Mouse (Mus musculus): ENCODE data around the gene Draxin. TPM values are rescaled to one million over a fixed set of nuclear protein-coding genes. Genes with fewer than 3 reads are reported as not detected.
"Not testable (repeated sequence)": the region's sequence is repeated elsewhere in the genome, so short reads cannot be mapped to it uniquely, and the experiment has no call there.

Draxin gene
- total RNA-seq, 1 experiment from 2014 or later = not detected

DNA sequence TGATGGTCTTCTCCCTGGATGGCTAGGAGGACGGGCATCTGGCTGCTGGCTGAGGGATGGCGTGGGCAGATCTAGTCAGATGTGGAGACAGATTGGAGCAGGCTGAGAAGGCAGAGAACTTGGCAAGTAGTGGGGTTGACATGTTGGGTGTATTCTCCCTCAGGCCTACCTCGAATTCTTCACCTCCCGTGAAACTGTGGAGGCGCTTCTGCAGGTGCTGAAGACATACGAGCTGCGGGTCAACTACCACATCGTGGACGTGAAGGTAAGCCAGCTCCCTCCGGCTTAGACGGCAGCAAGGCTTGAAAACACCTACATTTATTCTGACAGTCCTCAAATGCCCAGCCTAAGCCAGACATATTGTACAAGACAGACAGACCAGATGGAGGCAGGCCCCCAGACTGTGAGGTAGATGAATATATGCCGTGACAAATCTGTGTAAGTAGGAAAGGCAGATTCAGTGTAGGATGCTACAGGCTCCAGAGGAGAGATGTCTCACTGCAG is 77.0 kb downstream of the Draxin start:
- ATAC-seq (replicated peaks in 1 of 2; ENCODE audit: insufficient read depth in 1 of 2, low FRiP score in 2 of 2, low TSS enrichment in 1 of 2, low read depth in 1 of 2, poor library complexity in 2 of 2, severe bottlenecking in 2 of 2) = no peak

DNA sequence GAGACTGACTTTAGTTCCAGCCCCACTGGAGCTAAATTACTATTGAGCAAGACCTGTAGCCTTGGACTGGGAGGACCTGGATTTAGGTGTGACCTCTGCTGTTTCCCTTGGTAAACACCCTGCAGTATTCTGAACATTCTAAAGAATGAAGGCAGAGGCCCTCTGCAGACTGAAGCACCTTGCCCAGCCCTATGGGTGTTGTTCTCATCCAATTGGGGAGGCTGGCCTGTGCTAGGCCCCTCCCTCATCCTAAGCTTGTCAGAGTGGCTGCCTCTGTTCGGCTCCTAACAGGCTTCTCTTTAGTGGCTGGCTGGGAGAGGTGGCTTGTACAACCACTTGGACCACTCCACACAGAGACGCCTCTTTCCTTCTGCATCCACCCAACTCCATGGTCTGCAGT is 77.5 kb downstream of the Draxin start:
- no peak for ATAC-seq (replicated peaks in 1 of 2; ENCODE audit: insufficient read depth in 1 of 2, low FRiP score in 2 of 2, low TSS enrichment in 1 of 2, low read depth in 1 of 2, poor library complexity in 2 of 2, severe bottlenecking in 2 of 2)

DNA sequence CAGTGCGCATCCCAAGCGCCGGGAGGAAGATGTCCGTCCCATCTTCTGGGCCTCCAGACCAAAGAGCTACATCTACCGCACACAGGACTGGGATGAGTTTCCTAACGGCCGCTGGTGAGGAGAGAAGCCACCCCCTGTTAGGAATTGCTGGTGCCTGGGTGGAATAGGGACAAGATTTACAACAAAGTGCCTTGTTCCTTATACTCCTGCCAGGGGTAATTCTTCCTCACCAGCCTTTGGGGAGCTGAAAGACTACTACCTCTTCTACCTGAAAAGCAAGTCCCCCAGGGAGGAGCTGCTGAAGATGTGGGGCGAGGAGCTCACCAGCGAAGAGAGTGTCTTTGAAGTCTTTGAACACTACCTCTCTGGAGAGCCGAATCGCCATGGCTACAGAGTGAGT is 78.6 kb downstream of the Draxin start:
- ATAC-seq (replicated peaks in 1 of 2; ENCODE audit: insufficient read depth in 1 of 2, low FRiP score in 2 of 2, low TSS enrichment in 1 of 2, low read depth in 1 of 2, poor library complexity in 2 of 2, severe bottlenecking in 2 of 2) = no peak

DNA sequence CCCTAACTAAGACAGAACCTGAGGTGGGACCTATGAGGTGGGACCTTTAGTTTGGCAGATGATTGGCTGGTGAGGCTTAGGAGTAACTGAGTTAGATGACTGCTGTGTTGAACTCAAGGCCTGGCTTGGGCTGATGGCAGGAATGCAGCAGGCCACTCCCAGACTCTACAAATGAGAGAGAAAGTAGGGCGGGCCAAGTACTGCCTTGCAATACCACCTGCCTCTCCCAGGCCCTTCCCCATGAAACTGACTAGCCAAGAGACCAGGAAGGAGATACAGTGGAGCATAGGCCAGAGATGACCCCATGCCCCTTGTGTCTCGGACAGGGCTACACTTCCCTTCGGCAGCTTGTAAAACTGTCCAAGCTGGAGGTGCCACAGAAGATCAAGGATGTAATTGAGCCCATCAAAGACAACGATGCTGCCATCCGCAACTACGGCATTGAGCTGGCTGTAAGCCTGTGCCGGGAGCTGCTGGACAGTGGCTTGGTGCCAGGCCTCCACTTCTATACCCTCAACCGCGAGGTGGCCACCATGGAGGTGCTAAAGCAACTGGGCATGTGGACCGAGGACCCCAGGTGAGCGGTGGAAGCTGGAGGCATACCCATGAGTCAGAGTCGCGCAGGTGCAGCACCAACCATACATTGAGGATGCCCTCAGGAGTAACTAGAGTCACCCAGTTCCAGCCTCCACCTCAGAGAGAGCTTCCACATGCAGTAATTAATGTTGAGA is 79.3 kb downstream of the Draxin start:
- no peak for ATAC-seq (replicated peaks in 1 of 2; ENCODE audit: insufficient read depth in 1 of 2, low FRiP score in 2 of 2, low TSS enrichment in 1 of 2, low read depth in 1 of 2, poor library complexity in 2 of 2, severe bottlenecking in 2 of 2)

DNA sequence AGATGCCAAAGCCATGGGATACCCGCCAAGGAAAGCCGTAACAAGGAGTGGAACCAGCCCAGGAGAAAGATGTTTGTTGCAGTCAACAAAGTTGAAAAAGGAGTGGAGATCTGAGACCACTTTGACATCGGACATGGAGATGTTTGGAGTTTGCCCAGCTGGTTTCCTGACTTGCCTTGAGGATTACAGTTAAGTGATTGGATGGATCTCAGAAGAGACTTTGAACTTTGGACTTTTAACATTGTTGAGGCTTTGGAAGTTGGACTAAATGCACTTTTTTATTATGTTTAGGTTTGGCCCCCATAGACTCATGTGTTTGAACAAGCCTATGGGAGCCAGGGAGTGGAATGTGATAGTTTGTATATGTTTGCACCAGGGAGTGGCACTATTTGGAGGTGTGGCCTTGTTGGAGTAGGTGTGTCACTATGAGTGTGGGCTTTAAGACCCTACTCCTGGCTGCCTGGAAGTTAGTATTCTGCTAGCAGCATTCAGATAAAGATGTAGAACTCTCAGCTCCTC is 80.0 kb downstream of the Draxin start:
- ATAC-seq (replicated peaks in 1 of 2; ENCODE audit: insufficient read depth in 1 of 2, low FRiP score in 2 of 2, low TSS enrichment in 1 of 2, low read depth in 1 of 2, poor library complexity in 2 of 2, severe bottlenecking in 2 of 2) = not testable (repeated sequence)

Other genes starting within 250 kb of the Draxin start
- 27.5 and 29.5 TPM in 2 replicates for gene Mfn2, start 226.0 kb downstream of the Draxin start, total RNA-seq (2017)
- gene Plod1, start 193.9 kb downstream of the Draxin start, total RNA-seq (2017) = 10.5 and 11.4 TPM in 2 replicates
- gene 2510039O18Rik, start 189.8 kb downstream of the Draxin start, total RNA-seq (2017) = 25.0 and 31.0 TPM in 2 replicates
- not detected in 2 replicates for gene Nppb, start 144.9 kb downstream of the Draxin start, total RNA-seq (2017)
- not detected in 2 replicates for gene Nppa, start 130.0 kb downstream of the Draxin start, total RNA-seq (2017)
- 4.3 TPM in 2 replicates for gene Clcn6, start 91.9 kb downstream of the Draxin start, total RNA-seq (2017)
- 4.1 and 11.3 TPM in 2 replicates for gene Mthfr, start 91.6 kb downstream of the Draxin start, total RNA-seq (2017)
- 42.2 and 44.9 TPM in 2 replicates for gene Agtrap, start 42.7 kb downstream of the Draxin start, total RNA-seq (2017)
- 4.1 and 10.3 TPM in 2 replicates for gene Mad2l2, start 314 bp downstream of the Draxin start, total RNA-seq (2017)
- gene Fbxo6, start 21.4 kb upstream of the Draxin start, total RNA-seq (2017) = 6.2 and 13.1 TPM in 2 replicates
- gene Fbxo44, start 29.8 kb upstream of the Draxin start, total RNA-seq (2017) = 3.9 and 4.1 TPM in 2 replicates
- gene Fbxo2, start 29.9 kb upstream of the Draxin start, total RNA-seq (2017) = not detected in 2 replicates
- not detected in 2 replicates for gene Disp3, start 157.3 kb upstream of the Draxin start, total RNA-seq (2017)

All from hematopoietic stem cell, adult 5-6 weeks (primary cell).